Mouse (Mus musculus): ENCODE measurements around the gene Arl4c. TPM values are rescaled to one million over a fixed set of nuclear protein-coding genes. Genes with fewer than 3 reads are reported as not detected.

The Arl4c gene
- total RNA-seq, 2 experiments from 2014 or later = 0.48 to 0.56 TPM

GRCm38 (mm10) chr1:88720626-88721229 lies 18.7 kb upstream of the Arl4c start:
- intact Hi-C loops (cut with DNase I) = no loop called here
- Histone ChIP-seq H3K4me3 (no peak overlapping the region), H3K27ac (no peak overlapping the region)
- no peak for TF ChIP-seq CTCF (IDR thresholded peaks at IDR 0.05)
- DNase-seq = no peak

- TF ChIP-seq CTCF (IDR thresholded peaks at IDR 0.05) = no peak
- no peak for DNase-seq
- H3K4me3 ChIP-seq = no peak overlapping the region
- no peak overlapping the region for H3K27ac ChIP-seq
- intact Hi-C loops (cut with DNase I) = no loop called here
Measured at GRCm38 (mm10) chr1:88718563-88718962, 16.5 kb upstream of the Arl4c start.

- DNase-seq = no peak
- Histone ChIP-seq H3K27ac (no peak overlapping the region), H3K4me3 (no peak overlapping the region)
- no peak for TF ChIP-seq CTCF (IDR thresholded peaks at IDR 0.05)
- intact Hi-C loops (cut with DNase I) = no loop called here
Measured at GRCm38 (mm10) chr1:88717736-88718135, 15.7 kb upstream of the Arl4c start.

- DNase-seq = no peak
- intact Hi-C loops (cut with DNase I) = no loop called here
- H3K4me3 ChIP-seq = no peak overlapping the region
- no peak for TF ChIP-seq CTCF (IDR thresholded peaks at IDR 0.05)
- H3K27ac ChIP-seq = no peak overlapping the region
Measured at GRCm38 (mm10) chr1:88712011-88712410, 10.0 kb upstream of the Arl4c start.

GRCm38 (mm10) chr1:88708646-88709305 lies 6.8 kb upstream of the Arl4c start:
- intact Hi-C loops (cut with DNase I) = loop anchor here (10.0 kb wide), 1 partner anchor 354 kb away; no protein-coding TSS in a partner anchor

GRCm38 (mm10) chr1:88708191-88708590 lies 6.2 kb upstream of the Arl4c start:
- H3K27ac ChIP-seq = no peak overlapping the region
- TF ChIP-seq CTCF (IDR thresholded peaks at IDR 0.05) = no peak
- no peak for DNase-seq
- H3K4me3 ChIP-seq = no peak overlapping the region
- intact Hi-C loops (cut with DNase I) = loop anchor here (10.0 kb wide), 1 partner anchor 353 kb away; no protein-coding TSS in a partner anchor

More at GRCm38 (mm10) chr1:88708646-88709305, 6.8 kb upstream of the Arl4c start:
- DNase-seq = no peak
- Histone ChIP-seq H3K4me3 (no peak overlapping the region), H3K27ac (no peak overlapping the region)
- no peak for TF ChIP-seq CTCF (IDR thresholded peaks at IDR 0.05)

GRCm38 (mm10) chr1:88707536-88707935 lies 5.5 kb upstream of the Arl4c start:
- no peak for DNase-seq
- intact Hi-C loops (cut with DNase I) = loop anchor here (2.0 to 10.0 kb wide), 2 partner anchors 251 to 353 kb away; no protein-coding TSS in a partner anchor
- Histone ChIP-seq H3K27ac (no peak overlapping the region), H3K4me3 (no peak overlapping the region)
- no peak for TF ChIP-seq CTCF (IDR thresholded peaks at IDR 0.05)

- intact Hi-C loops (cut with DNase I) = loop anchor here (1.0 to 10.0 kb wide), 4 partner anchors 143 to 351 kb away; no protein-coding TSS in a partner anchor
- Histone ChIP-seq H3K27ac (peak overlapping the region; percentile 50; the same call in 1 of the 2 replicates), H3K4me3 (no peak overlapping the region)
- DNase-seq = peak; percentile 93
- TF ChIP-seq CTCF (IDR thresholded peaks at IDR 0.05) = no peak; the same call in none of the 2 replicates
Measured at GRCm38 (mm10) chr1:88705799-88706198, 3.8 kb upstream of the Arl4c start.

- peak; percentile 23 for DNase-seq
- H3K4me3 ChIP-seq = no peak overlapping the region
- peak; percentile 59 for TF ChIP-seq CTCF (IDR thresholded peaks at IDR 0.05)
- intact Hi-C loops (cut with DNase I) = loop anchor here (10.0 kb wide), 1 partner anchor 350 kb away; no protein-coding TSS in a partner anchor
- peak overlapping the region; percentile 50; the same call in 1 of the 2 replicates for H3K27ac ChIP-seq
Measured at GRCm38 (mm10) chr1:88705050-88705449, 3.0 kb upstream of the Arl4c start.

- no peak for TF ChIP-seq CTCF (IDR thresholded peaks at IDR 0.05)
- Histone ChIP-seq H3K4me3 (peak overlapping the region; percentile 96), H3K27ac (peak overlapping the region; percentile 94)
- DNase-seq = peak; percentile 41
- intact Hi-C loops (cut with DNase I) = loop anchor here (10.0 kb wide), 1 partner anchor 346 kb away; no protein-coding TSS in a partner anchor
Measured at GRCm38 (mm10) chr1:88700961-88701861, 810 bp downstream of the Arl4c start.

- TF ChIP-seq CTCF (IDR thresholded peaks at IDR 0.05) = no peak
- Histone ChIP-seq H3K4me3 (peak overlapping the region; percentile 96), H3K27ac (no peak overlapping the region)
- DNase-seq = peak; percentile 20
- intact Hi-C loops (cut with DNase I) = loop anchor here (10.0 kb wide), 1 partner anchor 345 kb away; no protein-coding TSS in a partner anchor
Measured at GRCm38 (mm10) chr1:88699856-88700791, 1.9 kb downstream of the Arl4c start.
